Mouse (Mus musculus) heart, adult 2 months (tissue): ENCODE data around the gene Bap1.

Source experiments
- CTCF ChIP-seq: fragments of 200-600 bp; IDR thresholded peaks from 2 replicates; pipeline ENCODE4 v1.8.1; 2022; ENCODE audit warnings: antibody characterized with exemption, mild to moderate bottlenecking, moderate library complexity
- EP300 ChIP-seq: fragments of 200-500 bp; IDR thresholded peaks from 2 replicates; pipeline ENCODE4 v1.6.1; 2011; ENCODE audit warnings: low read depth, low read length, control low read depth; ENCODE audit not compliant: insufficient read depth

- TF ChIP-seq CTCF (no peak), EP300 (no peak)
Observed at GRCm38 (mm10) chr14:31230442-31230841, 20.8 kb upstream of the Bap1 start.
